Mouse (Mus musculus) cerebellum, postnatal 25 days (tissue): Measurements from ENCODE around the gene Wsb1.

Source experiments
- DNase-seq, 2 experiments: peaks; one replicate each; pipeline ENCODE4 v3.0.0; 2021; ENCODE audit warnings: mixed read lengths in 2 of 2

Wsb1 gene

DNA sequence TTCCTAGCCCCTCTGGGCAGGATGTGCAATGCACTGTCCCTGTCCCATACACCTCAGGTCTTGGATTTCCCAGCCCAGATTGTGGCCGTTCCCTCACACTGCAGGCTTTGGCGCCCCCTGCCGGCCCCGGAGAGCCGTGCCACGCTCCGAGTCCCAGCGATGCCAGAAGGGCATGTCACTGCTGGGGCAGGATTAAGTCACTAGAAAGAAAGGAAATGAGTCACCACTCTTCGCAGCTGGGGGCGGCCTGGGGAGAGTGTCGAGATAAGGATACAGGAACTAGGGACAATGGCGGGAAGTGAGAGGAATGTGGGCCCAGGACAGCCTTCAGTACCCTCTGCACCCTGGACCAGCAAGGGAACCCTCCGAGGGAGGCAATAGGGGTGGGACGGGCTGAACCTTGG is 40.5 kb downstream of the Wsb1 start:
- peak; percentile 93 to 96 for DNase-seq

DNA sequence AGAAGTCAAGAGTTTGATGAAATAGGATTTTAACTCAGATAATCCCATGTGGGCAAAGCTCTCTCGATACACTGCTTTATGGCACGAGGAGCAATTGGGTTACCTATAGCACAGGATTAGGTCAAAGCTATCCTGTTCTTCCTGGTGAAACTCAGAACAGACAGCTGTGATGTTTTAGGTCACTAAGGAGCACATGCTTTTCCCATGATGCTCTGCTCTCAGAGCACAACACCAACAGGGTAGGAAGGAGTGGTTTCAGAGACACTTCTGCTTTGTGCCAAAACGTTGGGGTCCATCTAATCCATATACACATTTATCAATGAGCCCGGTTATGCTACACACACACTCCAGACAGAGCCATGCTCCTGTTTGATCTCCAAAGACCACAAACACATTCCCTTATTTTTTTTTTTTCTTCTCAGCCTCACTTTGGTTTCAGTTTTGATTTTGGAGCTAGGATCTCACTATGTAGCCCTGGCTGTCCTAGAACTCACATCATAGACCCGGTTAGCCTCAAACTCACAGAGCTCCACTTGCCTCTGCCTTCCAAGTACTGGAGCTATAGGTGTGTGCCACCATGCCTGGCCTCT is 44.5 kb downstream of the Wsb1 start:
- DNase-seq, result no peak

DNA sequence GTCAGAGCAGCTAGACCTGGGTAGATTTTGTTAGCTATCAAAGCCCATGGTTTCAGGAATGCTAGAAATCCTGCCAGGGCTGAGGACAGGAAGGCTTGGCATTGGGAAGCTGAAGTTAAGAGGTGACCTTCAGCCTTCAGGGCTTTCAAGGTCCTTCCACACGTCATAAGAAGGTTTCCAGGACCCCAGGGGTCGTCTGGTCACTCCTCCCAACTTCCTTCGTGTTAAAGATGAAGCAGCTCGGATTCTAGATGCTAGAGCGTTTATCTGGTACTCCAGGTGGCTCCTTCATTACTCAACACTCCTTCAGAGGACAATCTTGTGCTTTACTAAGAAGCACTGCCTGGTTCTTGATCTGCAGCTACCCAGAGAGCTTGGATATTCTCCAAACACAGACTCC is 45.4 kb downstream of the Wsb1 start:
- no peak for DNase-seq

- DNase-seq, result no peak
Observed at GRCm38 (mm10) chr11:79208462-79208861, 46.0 kb downstream of the Wsb1 start.

- DNase-seq, result no peak
Observed at GRCm38 (mm10) chr11:79207691-79208090, 46.8 kb downstream of the Wsb1 start.

DNA sequence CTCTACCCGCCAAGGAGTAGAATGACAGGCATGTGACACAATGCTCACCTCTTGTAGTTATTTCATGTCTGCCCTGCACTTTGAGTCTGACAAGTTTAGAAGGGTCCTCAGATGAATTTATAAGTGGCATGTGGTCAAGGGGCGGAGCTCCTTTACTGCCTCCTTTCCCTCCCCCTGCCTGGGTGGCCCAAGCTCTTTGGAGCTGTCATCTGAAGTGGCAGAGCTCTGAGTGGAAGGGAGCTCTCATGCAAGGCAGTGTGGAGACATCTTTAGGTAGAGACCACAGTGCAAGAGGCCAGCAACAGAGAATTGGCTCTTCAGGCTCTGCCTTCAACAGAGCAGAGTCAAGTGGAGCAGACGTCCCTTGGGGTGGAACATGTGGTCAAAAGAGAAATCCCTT is 50.0 kb downstream of the Wsb1 start:
- no peak for DNase-seq

DNA sequence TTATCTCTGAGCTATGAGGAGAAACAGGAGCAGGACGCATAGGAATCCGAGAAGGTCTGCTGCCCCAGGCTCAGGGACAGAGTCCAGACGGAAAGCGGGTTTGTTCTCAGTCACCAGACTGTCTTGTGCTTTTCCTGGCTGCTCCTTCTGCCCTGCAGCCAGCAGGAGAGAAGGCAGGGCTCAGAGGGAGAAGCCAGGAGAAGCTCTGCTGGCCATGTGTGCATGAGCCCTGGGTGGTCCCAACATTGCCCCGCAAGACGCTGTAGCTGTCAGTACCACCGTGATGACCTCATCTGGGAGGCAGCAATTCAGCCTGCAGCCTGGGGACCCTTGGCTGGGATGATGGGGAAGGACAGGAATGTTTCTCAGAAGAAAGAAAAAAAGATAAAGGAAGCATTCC is 54.0 kb downstream of the Wsb1 start:
- peak; percentile 29 to 39 for DNase-seq

DNA sequence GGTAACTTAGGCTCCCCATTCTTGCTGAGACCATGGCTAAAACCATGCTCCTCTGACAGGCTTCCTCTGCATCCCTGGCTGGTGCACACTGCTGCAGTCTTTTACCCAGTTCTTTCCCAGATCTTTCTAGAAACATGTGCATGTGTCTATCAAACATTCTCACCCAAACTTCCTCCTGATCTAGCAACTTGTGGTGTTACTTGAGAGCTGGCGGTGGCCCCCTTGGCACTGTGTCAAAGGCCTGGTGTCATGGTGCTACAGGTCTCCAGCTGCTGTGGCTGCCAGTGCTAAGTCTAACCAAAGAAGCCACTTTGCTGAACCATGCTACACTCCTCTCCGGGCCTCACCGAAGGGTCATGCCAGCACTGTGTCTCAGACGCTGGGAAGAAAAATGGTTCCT is 55.9 kb downstream of the Wsb1 start:
- DNase-seq, result no peak

DNA sequence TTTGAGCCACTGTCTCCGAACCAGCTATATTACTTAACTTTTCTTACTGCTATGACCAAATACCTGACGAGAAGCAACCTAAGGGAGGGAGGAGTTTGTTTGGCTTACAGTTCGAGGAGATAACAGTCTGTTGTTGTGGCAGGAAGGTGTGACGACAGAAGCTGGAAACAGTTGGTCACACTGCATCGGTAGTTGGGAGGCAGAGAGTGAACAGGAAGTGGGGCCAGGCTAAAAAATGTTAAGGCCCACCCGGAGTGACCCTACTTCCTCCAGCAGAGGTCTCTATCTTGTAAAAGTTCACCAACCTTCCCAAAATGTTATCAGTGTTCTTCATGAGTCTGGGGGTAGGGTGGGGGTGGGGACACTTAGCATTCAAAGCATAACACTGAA is 56.6 kb downstream of the Wsb1 start:
- DNase-seq, result no peak

DNA sequence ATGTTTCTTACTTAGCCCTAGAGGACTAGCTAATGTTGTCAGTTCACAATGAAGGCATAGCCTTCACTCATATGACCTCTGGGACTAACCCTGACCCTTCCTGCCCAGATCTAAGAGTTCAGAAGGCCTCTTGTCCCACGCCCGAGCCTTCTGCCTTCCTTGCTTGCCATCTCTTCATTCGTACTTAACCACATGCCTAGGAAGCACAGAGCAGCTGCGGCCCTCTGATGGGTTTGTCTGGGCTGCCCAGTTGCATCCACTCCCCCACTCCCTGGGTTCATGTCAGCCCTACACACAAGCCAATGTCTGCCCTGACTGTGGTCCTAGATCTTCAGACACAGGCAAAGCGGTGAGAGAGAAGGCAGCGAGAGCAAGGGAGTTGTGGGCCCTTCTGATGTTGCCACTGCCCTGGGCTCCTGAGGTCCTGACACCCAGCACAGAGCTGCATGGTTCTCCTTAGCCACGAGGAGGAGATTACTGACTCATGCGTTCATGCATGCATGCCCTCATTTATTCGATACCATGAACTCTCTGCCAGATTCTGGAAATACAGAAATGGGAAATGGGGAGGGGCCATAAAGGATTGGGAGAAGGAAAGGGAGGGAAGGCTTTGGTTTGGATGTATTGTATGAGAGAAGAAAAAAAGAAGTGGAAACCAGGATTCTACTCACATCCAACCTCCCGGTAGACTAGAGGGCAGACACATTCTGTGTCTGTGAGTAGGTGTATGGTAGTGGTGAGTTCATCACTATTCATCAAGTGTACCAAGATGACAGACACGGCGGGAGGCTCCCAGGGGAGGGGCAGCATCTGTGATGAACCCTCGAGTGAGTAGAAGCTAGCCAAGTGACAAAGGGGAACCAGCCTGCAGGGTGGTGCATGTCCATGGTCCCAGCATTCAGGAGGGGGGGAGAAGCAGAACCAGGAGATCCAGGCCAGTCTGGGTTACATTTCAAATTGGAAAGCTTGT is 57.3 kb downstream of the Wsb1 start:
- no peak for DNase-seq

DNA sequence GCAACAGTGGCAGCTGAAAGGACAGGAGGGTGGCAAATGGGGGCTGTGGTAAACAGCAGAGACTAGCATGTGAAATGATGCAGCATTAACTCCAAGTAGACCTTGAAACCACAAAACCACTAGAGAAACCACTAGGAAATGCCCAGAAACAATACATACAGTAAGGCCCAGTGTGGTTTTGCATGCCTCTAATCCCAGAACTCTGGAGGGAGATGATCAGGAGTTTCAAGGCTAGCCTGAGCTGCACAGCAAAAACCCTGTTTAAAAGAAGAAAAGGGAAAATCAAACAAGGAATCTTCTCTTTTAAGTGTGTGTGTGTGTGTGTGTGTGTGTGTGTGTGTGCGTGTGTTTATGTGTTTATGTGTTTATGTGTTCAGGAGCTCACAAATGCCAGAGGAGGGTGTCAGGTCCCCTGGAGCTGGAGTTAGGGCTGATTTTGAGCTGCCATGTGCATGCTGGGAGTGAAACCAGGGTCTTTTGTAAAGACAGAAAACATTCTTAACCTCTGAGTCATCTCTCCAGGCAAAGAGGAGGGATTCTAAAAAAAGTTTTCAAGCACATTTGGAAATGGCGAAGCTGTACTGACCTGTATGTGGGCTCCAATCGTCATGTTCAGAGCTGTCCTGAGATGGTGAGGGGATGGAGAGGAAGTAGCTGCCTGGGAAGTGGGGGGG is 58.1 kb downstream of the Wsb1 start:
- no peak for DNase-seq

DNA sequence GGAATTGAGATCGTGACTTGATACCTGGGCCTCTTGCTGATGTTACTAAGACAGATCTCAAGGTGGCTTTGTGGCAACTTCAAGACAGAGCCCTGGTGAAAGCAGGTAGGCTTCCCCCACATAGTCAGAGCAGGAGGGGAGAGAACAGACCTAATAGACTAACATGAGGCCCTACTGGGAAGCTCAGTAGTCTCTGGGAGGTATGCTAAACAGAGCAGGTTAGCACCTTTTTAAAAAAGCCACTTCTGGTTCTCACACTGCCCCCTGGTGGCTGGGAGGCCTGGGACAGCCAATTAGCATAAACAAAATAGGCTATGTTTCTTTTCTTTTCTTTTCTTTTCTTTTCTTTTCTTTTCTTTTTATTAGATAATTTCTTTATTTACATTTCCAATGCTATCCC is 62.3 kb downstream of the Wsb1 start:
- DNase-seq, result peak in 1 of 2 experiments; percentile 22

DNA sequence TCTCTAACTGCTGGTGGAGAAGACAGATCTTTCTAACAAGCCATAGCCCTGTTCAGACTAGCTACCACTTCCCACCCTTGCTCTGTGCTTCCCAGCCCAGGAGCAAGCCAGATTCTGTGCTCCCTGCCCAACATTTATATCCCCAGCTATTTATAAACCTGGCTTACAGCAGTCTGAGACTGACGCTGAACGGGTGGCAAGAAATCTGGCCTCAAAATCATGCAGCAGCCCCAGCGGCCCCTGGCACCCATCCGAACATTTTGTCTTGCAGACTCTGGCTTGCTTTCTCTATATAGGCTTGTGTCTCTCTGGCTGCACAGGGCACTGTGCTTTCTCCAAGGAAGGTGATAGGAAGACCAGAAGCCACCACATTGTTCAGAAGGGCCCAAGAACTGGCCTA is 63.3 kb downstream of the Wsb1 start:
- DNase-seq, result peak in 1 of 2 experiments; percentile 22

- no peak for DNase-seq
Observed at GRCm38 (mm10) chr11:79190257-79190656, 64.2 kb downstream of the Wsb1 start.
